Mouse (Mus musculus): ENCODE measurements around the gene Akap11.

GRCm38 (mm10) chr14:78526475-78526874 lies 10.1 kb downstream of the Akap11 start:
- TF ChIP-seq CTCF (IDR thresholded peaks at IDR 0.05; ENCODE audit: low read depth): no peak
- no peak for TF ChIP-seq EP300 (IDR thresholded peaks at IDR 0.05; ENCODE audit: low read depth)
